Mouse (Mus musculus): Measurements from ENCODE around the gene Tmem131.

DNA sequence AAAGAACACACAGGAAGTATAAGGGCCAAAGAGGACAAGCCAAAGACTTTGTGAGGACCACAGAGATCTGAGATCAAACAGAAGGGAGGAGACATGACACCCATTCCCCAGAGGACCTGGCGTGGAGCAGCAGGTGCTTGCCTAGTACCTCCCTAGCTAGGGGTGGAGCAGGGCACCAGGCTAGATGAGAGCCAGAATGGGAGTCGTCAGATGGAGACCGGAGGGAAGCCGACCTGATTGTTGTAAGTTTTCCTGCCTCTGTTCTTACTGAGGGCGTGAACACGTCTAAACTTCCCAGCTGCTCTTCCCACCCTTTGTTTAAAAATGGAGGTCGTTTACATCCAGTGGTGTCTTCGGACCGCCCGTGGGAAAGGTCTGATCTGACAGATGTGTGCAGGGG lies 176.1 kb downstream of the Tmem131 start:
- TF ChIP-seq POLR2A (IDR thresholded peaks at IDR 0.05; ENCODE audit: borderline replicate concordance, extremely low read depth, low read depth, low read length): no peak
- TF ChIP-seq CTCF (IDR thresholded peaks at IDR 0.05; ENCODE audit: insufficient read depth, low read length): no peak
